Mouse (Mus musculus): ENCODE results near the gene Ms4a5.
A peak's percentile ranks its signal among the peaks of the same experiment; 100 is the strongest.
"Not testable (repeated sequence)": the region's sequence is repeated elsewhere in the genome, so short reads cannot be mapped to it uniquely, and the experiment has no call there.

Gene Ms4a5

DNA sequence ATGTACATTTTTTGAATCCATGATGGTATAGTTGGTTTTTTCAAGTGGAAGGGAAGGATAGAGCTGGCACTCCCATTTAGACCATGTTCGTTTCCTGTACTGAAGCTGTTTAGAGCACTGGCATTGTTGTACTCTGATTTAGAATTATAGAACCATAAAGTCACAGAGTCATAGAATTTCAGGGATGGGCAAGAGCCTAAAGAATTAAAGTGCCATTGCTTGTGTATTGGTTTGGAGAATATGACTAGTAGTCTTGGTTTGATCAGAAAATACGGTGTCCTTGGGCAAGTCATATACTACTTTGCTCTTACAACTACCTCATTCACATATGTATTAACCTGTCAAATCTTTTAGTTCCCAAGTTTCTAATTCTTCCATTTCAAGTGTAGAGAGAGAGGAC lies at the start of gene Ms4a5:
Gene Ms4a5 (minus strand): TSS at position 101 of the 400 bp plus-strand sequence.
- no peak for DNase-seq (ENCODE audit: low spot score in 2 of 2)

DNA sequence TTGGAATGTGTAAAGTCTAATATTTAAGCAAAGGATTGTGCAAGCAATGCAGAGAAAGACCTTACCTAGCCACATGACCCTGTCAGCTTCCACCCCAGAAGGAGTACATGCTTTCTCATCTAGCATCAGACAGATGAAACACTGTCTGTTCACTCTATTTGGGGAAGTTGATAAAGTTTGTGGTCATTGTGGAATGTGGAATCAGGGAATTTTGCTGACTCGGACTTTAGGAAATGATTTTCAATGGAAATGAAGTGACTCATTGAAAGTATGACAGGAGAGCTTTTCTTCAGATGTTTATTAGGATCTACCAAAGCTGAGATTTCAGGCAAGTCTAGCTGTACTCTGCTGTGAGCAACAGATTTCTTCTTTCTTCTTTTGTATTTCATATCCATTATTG lies 37.5 kb upstream of the Ms4a5 start:
- no peak for DNase-seq (ENCODE audit: low spot score in 2 of 2)

GRCm38 (mm10) chr19:11316786-11317185 lies 33.1 kb upstream of the Ms4a5 start:
- no peak for DNase-seq (ENCODE audit: low spot score in 2 of 2)

GRCm38 (mm10) chr19:11314354-11314753 lies 30.7 kb upstream of the Ms4a5 start, which contains the start of gene Ms4a14:
Gene Ms4a14 (minus strand): TSS chr19:11314454.
- DNase-seq (ENCODE audit: low spot score in 2 of 2), result no peak

DNA sequence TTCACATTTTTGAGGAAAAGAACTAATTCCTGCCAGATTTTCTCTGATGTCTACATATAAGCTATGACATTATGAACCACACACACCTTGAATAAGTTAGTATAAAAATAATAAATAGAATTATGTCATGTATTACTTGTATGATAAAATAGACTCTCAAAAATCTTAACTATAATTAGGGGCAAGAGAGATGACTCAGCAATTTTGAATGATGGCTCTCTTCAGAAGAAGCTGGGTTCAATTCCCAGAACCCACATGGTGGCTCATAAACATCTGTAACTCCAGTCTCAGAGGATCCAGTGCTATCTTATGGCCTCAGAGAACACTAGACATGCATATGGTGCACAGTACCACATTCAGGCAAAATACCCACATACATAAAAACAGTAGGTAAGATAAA lies 25.2 kb upstream of the Ms4a5 start:
- DNase-seq (ENCODE audit: low spot score in 2 of 2), result no peak

GRCm38 (mm10) chr19:11299529-11299928 lies 15.9 kb upstream of the Ms4a5 start:
- not testable (repeated sequence) for DNase-seq (ENCODE audit: low spot score in 2 of 2)

DNA sequence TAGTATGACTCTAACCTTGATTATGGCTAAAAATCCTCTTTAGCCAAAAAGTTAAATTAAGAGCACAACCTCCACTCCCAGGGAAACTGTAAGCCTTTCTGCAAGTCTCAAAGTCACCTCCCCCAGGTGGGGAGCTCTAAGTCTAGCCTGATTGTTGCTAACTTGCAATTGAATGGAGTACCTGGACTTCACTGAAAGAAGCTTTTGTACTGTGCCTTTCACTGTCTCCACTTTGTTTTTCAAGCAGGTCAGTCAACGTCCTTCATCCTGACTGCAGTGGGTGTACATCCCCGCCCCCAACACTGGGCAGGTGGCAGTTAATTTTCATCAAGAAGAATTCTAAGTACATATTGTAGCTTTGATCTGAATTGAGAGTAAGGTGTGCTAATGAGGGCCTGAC lies 15.3 kb upstream of the Ms4a5 start:
- no peak for DNase-seq (ENCODE audit: low spot score in 2 of 2)

GRCm38 (mm10) chr19:11293616-11294015 lies 9.9 kb upstream of the Ms4a5 start:
- DNase-seq (ENCODE audit: low spot score in 2 of 2), result not testable (repeated sequence)

DNA sequence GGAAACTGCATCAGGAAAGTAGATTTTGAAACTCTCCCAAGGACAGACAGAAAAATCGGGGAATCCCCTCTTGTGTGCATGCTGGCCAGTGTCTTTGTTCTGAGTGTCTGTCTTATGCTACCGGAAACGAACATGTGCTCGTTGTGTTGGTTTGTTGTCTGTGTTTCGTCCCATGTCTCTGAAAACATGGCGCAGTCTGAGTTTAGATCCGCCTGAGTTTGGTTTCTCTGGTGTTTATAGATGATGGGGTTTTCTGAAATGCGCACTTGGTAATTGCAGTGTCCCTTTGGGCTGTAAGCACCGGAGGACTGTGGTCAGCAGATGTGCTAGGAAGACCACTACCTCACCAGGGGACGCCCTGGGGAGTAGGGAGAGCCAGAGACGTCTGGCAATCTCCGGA lies 9.3 kb upstream of the Ms4a5 start:
- peak in 1 of 2 experiments; percentile 6 for DNase-seq (ENCODE audit: low spot score in 2 of 2)

- DNase-seq (ENCODE audit: low spot score in 2 of 2), result no peak
These were observed 3.5 kb downstream of the Ms4a5 start for GRCm38 (mm10) chr19:11280223-11280622.

- DNase-seq (ENCODE audit: low spot score in 2 of 2), result no peak
These were observed 7.2 kb downstream of the Ms4a5 start for GRCm38 (mm10) chr19:11276431-11276830.

DNA sequence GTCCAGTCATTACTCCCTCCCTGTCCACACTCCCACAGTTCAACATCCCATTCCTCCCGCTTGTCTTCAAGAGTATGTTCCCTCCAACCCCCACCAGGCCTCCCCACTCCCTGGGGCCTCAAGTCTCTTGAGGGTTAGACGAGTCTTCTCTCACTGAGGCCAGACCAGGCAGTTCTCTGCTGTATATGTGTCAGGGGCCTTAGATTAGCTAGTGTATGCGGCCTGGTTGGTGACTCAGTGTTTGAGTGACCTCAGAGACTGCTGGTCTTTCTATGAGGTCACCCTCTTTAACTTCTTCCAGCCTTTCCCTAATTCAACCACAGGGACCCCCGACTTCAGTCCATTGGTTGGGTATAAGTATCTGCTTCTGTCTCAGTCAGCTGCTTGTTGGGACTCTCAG lies 16.7 kb downstream of the Ms4a5 start:
- DNase-seq (ENCODE audit: low spot score in 2 of 2), result no peak

GRCm38 (mm10) chr19:11266052-11266845 lies 17.4 kb downstream of the Ms4a5 start, which contains the start of gene Ms4a1:
Gene Ms4a1 (minus strand): TSS chr19:11266241.
- DNase-seq (ENCODE audit: low spot score in 2 of 2), result no peak

GRCm38 (mm10) chr19:11264602-11265185 lies 19.0 kb downstream of the Ms4a5 start:
- no peak for DNase-seq (ENCODE audit: low spot score in 2 of 2)

GRCm38 (mm10) chr19:11263549-11263948 lies 20.1 kb downstream of the Ms4a5 start:
- no peak for DNase-seq (ENCODE audit: low spot score in 2 of 2)

DNA sequence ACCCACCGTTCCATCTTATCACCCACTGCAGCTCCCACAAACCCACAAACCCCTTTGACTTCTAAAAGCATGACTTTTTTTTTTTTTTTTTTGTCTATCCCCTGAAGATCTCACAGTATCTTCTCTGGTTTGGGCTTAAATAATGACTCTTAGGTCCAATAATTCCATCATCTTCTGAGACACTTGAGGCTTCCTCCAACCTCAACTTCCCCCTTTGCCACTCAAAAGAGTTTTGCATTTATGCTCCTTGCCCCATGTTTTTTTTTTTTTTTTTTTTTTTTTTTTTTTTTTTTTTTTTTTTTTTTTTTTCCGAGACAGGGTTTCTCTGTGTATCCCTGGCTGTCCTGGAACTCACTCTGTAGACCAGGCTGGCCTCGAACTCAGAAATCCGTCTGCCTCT lies 20.7 kb downstream of the Ms4a5 start:
- not testable (repeated sequence) for DNase-seq (ENCODE audit: low spot score in 2 of 2)

GRCm38 (mm10) chr19:11261522-11261921 lies 22.2 kb downstream of the Ms4a5 start:
- no peak for DNase-seq (ENCODE audit: low spot score in 2 of 2)

GRCm38 (mm10) chr19:11244230-11244629 lies 39.4 kb downstream of the Ms4a5 start:
- no peak for DNase-seq (ENCODE audit: low spot score in 2 of 2)

DNA sequence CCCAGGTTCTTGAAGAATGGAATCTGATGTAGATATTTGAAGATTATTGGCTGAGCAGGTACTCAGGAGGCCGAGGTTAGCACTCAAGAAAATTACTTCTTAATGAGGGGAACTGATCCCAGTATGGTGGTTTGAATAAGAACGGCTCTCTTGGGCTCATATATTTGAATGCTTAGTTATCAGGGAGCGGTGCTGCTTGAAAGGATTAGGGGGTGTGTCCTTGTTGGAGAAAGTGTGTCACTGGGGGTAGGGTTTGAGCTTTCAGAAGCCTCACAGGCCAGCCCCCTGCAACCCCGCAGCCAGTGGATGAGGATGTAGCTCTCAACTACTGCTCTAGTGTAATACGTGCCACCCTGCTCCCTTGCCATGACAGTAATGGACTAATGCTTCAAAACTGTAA lies 41.1 kb downstream of the Ms4a5 start:
- no peak for DNase-seq (ENCODE audit: low spot score in 2 of 2)

DNA sequence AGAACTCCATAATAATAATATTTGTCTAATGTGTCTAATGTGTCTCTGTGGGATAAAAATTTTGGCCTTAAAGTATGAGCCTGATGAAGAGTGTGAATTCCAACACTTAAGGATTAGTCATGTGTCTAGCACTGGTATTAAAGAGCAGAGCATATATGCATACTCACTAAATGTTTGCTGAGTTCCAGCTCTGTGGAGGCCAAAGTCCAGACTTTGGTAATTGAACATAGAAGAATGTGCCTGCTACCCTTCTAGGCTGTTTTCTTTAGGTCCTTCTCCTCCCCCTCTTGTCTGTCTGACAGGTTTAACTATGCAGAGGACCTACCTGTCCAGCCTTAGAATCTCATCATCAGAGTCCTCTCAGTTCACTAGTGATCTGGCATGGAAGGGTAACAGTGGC lies 47.9 kb downstream of the Ms4a5 start:
- DNase-seq (ENCODE audit: low spot score in 2 of 2), result no peak

DNA sequence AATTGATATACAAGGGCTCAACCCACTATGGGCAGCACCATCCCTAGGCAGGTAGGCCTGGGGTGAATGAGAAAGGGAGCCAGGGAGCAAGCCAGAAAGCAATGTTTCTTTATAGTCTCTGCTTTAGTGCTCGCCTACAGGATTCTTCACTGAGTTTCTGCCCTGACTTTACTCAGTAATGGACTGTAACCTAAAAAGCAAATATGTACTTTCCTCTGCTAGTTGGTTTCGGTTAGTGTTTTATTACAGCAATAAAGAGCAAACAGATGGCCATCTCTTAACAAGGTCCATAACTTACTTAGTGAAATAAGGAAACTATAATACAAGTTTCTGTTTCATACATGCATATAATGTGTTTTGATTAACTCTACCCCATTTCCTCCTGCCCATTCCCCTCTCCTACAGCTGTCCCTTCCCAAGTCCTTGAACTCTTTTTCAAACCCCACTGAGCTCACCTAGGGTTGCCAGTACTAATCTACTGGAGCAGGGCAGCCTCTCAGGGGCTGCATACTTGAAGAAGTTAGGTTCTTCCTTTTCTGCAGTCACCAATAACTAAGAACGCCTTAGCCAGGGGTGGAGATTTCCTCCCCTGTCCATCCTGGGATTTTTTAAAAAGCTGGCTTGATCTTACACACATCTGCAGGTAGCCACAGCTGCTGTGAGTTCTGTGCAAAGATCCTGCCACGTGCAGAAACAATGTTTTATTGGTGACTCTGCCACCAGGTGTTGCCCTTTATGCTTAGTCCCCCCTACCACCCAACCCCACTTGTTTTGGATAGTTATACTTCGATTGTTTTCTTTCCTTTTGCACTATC lies 48.5 kb downstream of the Ms4a5 start:
- DNase-seq (ENCODE audit: low spot score in 2 of 2), result no peak

GRCm38 (mm10) chr19:11234244-11234643 lies 49.4 kb downstream of the Ms4a5 start:
- no peak for DNase-seq (ENCODE audit: low spot score in 2 of 2)

Measured in right cerebral cortex, adult 2 months (tissue).